Mouse (Mus musculus) adrenal gland, adult (tissue): ENCODE data around the gene Selenom.
A peak's percentile ranks its signal among the peaks of the same experiment; 100 is the strongest.

Source experiments
- DNase-seq, 2 experiments: peaks; one replicate each; pipeline ENCODE4 v3.0.0; 2022 to 2023; ENCODE audit warnings: low spot score in 1 of 2; ENCODE audit not compliant: inconsistent age in 2 of 2

The Selenom gene

GRCm38 (mm10) chr11:3547969-3548368 is 33.5 kb downstream of the Selenom start:
- no peak for DNase-seq

GRCm38 (mm10) chr11:3548564-3549295 is 34.2 kb downstream of the Selenom start:
- no peak for DNase-seq

GRCm38 (mm10) chr11:3549791-3550190 is 35.3 kb downstream of the Selenom start:
- peak; percentile 35 to 66 for DNase-seq

DNA sequence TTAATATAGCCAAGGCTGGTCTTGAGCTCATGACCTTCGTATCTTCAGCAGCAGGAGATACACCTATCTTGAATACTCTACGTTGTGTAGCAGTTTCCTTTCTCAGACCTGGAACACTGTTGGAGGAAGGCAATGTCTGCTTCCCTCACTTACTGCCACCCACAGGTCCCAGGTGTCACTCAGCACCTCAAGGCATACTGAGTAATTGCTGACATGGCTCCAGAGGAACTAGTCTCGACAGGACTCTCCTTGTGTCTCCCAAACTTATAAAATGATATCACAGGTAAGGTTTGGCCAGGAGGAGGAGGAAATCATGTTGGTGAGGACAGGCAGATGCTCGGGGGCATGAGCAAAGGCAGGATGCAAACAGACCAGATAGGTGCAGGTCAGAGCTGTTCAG is 40.5 kb downstream of the Selenom start:
- no peak for DNase-seq

DNA sequence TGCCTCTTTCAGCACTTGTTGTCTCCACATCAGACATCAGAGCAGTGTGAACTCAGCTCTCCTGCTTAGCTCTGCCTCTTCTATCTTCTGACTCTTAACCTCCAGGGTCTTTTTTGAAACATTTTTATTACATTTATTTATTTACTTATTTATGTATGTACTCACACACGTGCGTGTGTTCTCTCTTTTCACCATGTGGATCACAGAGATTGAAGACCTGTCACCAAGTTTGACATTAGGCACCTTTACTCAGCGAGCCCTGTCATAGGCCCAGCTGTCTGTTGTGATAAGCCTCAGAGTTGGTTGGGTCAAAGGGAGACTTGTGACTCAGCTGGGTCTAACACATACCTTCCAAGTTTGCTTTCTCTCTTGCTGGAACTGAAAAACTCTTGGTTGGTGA is 43.4 kb downstream of the Selenom start:
- DNase-seq = no peak

- peak; percentile 52 to 83 for DNase-seq
Observed at GRCm38 (mm10) chr11:3560202-3560601, 45.7 kb downstream of the Selenom start.

- DNase-seq = no peak
Observed at GRCm38 (mm10) chr11:3563853-3564252, 49.4 kb downstream of the Selenom start.

DNA sequence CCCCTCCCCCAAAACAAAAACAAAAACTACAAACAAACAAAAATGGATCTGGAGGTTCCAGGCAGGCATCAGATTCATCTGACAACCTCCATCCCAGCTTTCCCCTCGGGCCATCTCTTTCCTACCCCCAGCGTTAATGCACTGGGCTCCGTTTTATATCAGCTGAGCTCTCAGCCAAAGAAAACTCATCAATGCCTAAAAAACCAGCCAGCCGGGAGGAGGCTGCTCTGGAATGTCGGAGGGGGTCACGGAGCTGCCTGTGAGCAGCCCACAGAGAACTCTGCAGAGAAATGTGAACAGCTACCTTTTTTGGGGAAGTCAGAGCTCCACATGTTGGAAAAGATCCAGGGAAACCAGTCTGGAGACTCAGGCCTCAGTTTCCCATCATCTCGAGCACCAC is 50.0 kb downstream of the Selenom start:
- no peak for DNase-seq

GRCm38 (mm10) chr11:3566018-3566417 is 51.5 kb downstream of the Selenom start:
- DNase-seq = no peak
